Mouse (Mus musculus) kidney, postnatal 0 days (tissue): ENCODE measurements around the gene Fam19a2. TPM values are rescaled to one million over a fixed set of nuclear protein-coding genes. Genes with fewer than 3 reads are reported as not detected.

ENCODE experiments used
- ATAC-seq: fragments of 200-750 bp; cut with Nextera tagmentation; replicated peaks from 2 replicates; pipeline ENCODE4 v1.8.0; 2017; ENCODE audit warnings: low read depth, moderate number of reproducible peaks, moderate TSS enrichment, moderate library complexity; ENCODE audit not compliant: low FRiP score
- DNase-seq: peaks from one replicate; pipeline ENCODE4 v3.0.0-alpha.2; 2016; ENCODE audit warnings: low spot score
- H3K27ac ChIP-seq: fragments of 300-500 bp; sonication (generic); 2 replicates; pipeline ENCODE4 v1.5.1; 2014; ENCODE audit warnings: mild to moderate bottlenecking
- H3K27me3 ChIP-seq: fragments of 300-500 bp; sonication (generic); 2 replicates; pipeline ENCODE4 v1.6.1; 2014; ENCODE audit warnings: low read length, mixed read lengths; ENCODE audit not compliant: insufficient read depth
- H3K36me3 ChIP-seq: fragments of 300-500 bp; sonication (generic); 2 replicates; pipeline ENCODE4 v1.6.1; 2014; ENCODE audit warnings: low read length, mixed read lengths; ENCODE audit not compliant: insufficient read depth
- H3K4me1 ChIP-seq: fragments of 300-500 bp; sonication (generic); replicated peaks from 2 replicates; pipeline ENCODE4 v1.6.1; 2014; ENCODE audit warnings: antibody characterized with exemption, low read length, mixed read lengths; ENCODE audit not compliant: insufficient read depth
- H3K4me2 ChIP-seq: fragments of 300-500 bp; sonication (generic); 2 replicates; pipeline ENCODE4 v1.6.1; 2014; ENCODE audit warnings: mild to moderate bottlenecking, low read length, moderate library complexity, mixed read lengths
- H3K4me3 ChIP-seq: fragments of 300-500 bp; sonication (generic); replicated peaks from 2 replicates; pipeline ENCODE4 v1.5.1; 2014; ENCODE audit warnings: low read depth, low read length
- H3K9ac ChIP-seq: fragments of 300-500 bp; sonication (generic); 2 replicates; pipeline ENCODE4 v1.6.1; 2014; ENCODE audit warnings: low read depth, low read length
- H3K9me3 ChIP-seq: fragments of 300-500 bp; sonication (generic); replicated peaks from 2 replicates; pipeline ENCODE4 v1.6.1; 2016; ENCODE audit warnings: low read length, inconsistent platforms, mixed read lengths
- CTCF ChIP-seq: IDR thresholded peaks from 2 replicates; pipeline ENCODE4 v1.5.1; 2016; ENCODE audit warnings: antibody characterized with exemption, low read depth, mild to moderate bottlenecking, moderate library complexity
- WGBS: fragments of 180-500 bp; shearing (Covaris S2); extraction: QIAGEN DNeasy Blood & Tissue Kit; methylation state at CpG from one replicate; pipeline ENCODE4 v1.1.7; 2014; 5-methylcytosine and 5-hydroxymethylcytosine counted together
- polyA plus RNA-seq: library from polyadenylated mRNA; unstranded; fragments of >200 nt; fragmentation: Nextera tagmentation; extraction: Ambion mirVana; gene quantifications from 2 replicates; pipeline ENCODE4 v1.2.1, GENCODE M21; 2015

The Fam19a2 gene
- polyA plus RNA-seq, 1 experiment from 2014 or later, result 2.0 TPM

DNA sequence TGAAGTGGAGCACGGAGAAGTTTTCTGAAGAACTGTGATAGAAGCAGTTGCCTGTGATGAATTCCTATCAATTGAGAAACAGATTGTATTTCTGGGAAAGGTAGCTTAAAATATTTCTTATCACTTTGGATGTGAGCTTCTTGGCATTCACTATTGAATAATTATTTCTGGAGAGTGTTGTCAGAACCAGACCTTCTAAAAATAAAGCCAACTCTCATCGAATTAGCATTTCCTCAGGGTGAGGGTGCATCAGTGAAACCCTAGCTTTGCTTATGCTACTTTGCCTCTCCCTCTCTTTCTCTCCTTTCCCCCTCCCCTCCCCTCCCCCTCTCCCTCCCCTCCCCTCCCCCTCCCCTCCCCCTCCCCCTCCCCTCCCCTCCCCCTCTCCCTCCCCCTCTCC is 256.8 kb downstream of the Fam19a2 start:
- Histone ChIP-seq H3K36me3 (no peaks in the 10 kb centered on the region), H3K27me3 (no peaks in the 10 kb centered on the region), H3K4me1 (no peaks in the 10 kb centered on the region), H3K27ac (no peak overlapping the region), H3K9ac (no peak overlapping the region), H3K9me3 (no peaks in the 10 kb centered on the region), H3K4me2 (no peak overlapping the region), H3K4me3 (no peak overlapping the region)
- no peak for DNase-seq
- ATAC-seq, result no peak
- no peak for TF ChIP-seq CTCF
- WGBS, result 92% methylated on average over 2 of the region's 2 CpGs

DNA sequence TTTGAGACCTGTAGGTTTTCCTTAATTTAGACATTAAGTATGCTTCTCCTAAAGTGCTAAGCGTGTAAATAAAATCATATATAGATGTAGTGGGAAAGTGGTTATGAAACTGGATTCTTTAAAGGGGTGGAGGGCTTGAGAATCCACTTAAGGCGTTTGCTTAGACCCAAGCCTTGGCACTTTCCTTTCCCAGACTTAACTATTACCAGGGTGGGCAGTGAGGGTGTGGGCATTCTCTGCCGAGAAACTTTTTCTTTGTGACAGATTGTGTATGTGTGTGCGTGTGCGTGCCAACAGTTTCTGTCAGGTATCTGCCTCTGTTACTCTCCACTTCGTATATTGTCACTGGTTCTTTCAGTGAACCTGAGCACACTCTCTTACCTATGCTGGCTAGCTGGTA is 257.4 kb downstream of the Fam19a2 start:
- H3K27me3 ChIP-seq, result no peaks in the 10 kb centered on the region
- no peak overlapping the region for H3K4me3 ChIP-seq
- H3K27ac ChIP-seq, result no peak overlapping the region
- TF ChIP-seq CTCF, result no peak
- no peaks in the 10 kb centered on the region for H3K36me3 ChIP-seq
- no peaks in the 10 kb centered on the region for H3K9me3 ChIP-seq
- no peak overlapping the region for H3K4me2 ChIP-seq
- WGBS, result 91% methylated on average over 6 of the region's 6 CpGs
- H3K9ac ChIP-seq, result no peak overlapping the region
- DNase-seq (no peak), ATAC-seq (no peak)
- no peaks in the 10 kb centered on the region for H3K4me1 ChIP-seq

DNA sequence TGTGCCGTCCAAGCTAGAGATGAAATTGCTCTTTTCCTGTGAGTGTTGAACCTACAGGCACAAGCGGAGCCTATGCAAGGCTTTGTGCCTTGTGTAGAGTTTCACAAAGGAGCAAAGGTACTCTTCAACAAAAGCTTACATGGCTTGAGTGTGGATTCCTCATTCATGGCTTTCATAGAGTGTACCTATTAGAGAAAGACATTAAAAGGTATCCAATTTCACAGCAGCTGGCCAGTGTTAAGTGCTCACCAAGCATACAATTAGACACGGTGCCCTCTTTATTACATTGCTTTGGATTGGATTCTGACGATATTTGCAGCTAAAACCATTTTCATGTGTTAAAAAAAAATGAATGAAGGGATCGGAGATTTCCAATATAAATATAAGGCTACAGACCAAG is 261.6 kb downstream of the Fam19a2 start:
- Histone ChIP-seq H3K4me2 (no peak overlapping the region), H3K27me3 (no peaks in the 10 kb centered on the region), H3K36me3 (no peaks in the 10 kb centered on the region), H3K4me1 (no peaks in the 10 kb centered on the region), H3K27ac (no peak overlapping the region), H3K4me3 (no peak overlapping the region), H3K9me3 (no peaks in the 10 kb centered on the region), H3K9ac (no peak overlapping the region)
- TF ChIP-seq CTCF, result no peak
- ATAC-seq (no peak), DNase-seq (peak; percentile 7)
- WGBS, result 57% methylated on average over 5 of the region's 5 CpGs

DNA sequence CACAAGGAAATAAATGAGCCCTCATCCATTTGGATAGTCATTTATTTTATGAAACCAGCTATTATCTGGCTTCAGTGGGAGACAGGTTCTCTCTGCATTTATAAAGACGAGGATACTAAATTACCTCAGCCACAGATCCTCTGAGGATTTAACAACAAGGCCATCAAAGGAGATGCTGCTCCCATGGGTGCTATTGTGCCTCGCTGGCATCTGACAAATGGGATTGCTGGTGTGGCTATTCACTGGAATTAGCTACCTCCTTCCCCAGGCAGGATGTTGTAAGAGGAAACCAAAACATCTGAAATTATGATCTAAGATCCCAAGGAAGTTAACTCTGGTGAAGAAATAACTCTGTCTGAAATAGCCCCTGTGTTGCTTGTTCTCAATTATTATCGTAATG is 262.3 kb downstream of the Fam19a2 start:
- TF ChIP-seq CTCF, result no peak
- H3K9ac ChIP-seq, result no peak overlapping the region
- ATAC-seq (no peak), DNase-seq (no peak)
- 46% methylated on average over 3 of the region's 3 CpGs for WGBS
- H3K4me1 ChIP-seq, result no peaks in the 10 kb centered on the region
- H3K4me3 ChIP-seq, result no peak overlapping the region
- H3K4me2 ChIP-seq, result no peak overlapping the region
- no peaks in the 10 kb centered on the region for H3K36me3 ChIP-seq
- H3K27ac ChIP-seq, result no peak overlapping the region
- no peaks in the 10 kb centered on the region for H3K9me3 ChIP-seq
- H3K27me3 ChIP-seq, result no peaks in the 10 kb centered on the region

DNA sequence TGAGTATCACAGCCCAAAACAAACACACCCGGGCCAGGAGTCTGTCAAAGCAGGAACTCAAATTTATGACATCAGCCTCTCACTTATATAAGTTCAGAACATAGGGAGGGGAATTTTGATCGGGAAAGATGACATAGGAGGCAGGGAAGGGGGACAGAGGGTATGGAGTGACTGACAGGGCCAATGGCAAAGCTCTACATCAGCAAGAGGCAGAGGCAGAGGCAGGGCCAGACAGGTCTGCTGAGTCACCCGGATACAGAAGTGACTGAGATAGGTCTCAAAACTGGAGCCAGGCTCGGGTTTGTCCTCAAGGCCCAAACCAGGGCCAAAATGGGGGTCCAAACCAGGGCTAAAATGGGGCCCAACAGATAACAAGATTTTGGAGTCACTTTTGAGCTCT is 272.3 kb downstream of the Fam19a2 start:
- Histone ChIP-seq H3K4me1 (no peaks in the 10 kb centered on the region), H3K27ac (no peak overlapping the region), H3K9me3 (no peaks in the 10 kb centered on the region), H3K4me3 (no peak overlapping the region), H3K4me2 (no peak overlapping the region), H3K9ac (no peak overlapping the region), H3K27me3 (no peaks in the 10 kb centered on the region), H3K36me3 (no peaks in the 10 kb centered on the region)
- 32% methylated on average over 4 of the region's 4 CpGs for WGBS
- ATAC-seq (no peak), DNase-seq (no peak)
- no peak for TF ChIP-seq CTCF

DNA sequence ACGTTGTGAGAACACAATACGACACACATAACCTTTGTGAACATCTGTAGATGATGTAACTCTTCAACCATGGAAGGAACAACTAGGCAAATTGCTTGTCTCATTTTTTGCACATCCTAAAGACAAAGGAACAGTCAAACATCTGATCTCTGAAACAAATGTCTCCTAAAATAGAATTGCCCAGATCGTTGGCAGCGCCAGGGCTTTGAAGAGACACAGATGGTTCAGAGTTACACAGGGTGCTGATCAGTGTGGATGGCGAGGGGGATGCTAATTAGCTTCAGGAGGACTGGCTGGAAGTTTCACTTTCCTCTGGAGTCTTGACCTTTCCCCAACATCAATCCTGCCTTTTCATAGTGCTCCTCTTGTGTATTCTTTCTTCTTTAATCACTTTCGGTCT is 284.6 kb downstream of the Fam19a2 start:
- 46% methylated on average over 6 of the region's 6 CpGs for WGBS
- no peaks in the 10 kb centered on the region for H3K9me3 ChIP-seq
- no peak for ATAC-seq
- no peak for TF ChIP-seq CTCF
- H3K4me1 ChIP-seq, result no peaks in the 10 kb centered on the region
- no peak overlapping the region for H3K4me3 ChIP-seq
- peak; percentile 12 for DNase-seq
- no peaks in the 10 kb centered on the region for H3K27me3 ChIP-seq
- H3K9ac ChIP-seq, result no peak overlapping the region
- H3K27ac ChIP-seq, result no peak overlapping the region
- no peaks in the 10 kb centered on the region for H3K36me3 ChIP-seq
- no peak overlapping the region for H3K4me2 ChIP-seq

DNA sequence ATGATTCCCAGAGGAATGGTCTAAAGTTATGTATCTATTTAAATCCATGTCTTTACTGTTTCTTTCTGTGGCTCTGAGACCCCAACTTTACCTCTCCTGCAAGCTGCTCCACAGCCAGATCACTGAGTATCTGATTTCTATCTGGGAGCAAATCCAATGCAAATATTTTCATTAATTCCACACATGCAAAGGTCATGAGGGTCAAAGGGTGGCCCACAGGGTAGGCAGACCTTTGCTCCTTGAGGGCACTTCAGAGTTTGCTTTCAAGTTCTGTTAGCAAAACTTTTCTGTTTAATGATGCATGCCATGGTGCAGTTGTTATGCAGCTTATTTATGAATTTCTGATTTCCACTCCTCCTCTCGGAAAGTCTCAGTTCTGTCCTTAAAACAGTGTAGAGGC is 303.9 kb downstream of the Fam19a2 start:
- DNase-seq, result no peak
- no peaks in the 10 kb centered on the region for H3K4me1 ChIP-seq
- no peak overlapping the region for H3K9ac ChIP-seq
- no peaks in the 10 kb centered on the region for H3K9me3 ChIP-seq
- no peaks in the 10 kb centered on the region for H3K27me3 ChIP-seq
- no peak overlapping the region for H3K27ac ChIP-seq
- WGBS, result 44% methylated on average over 1 of the region's 1 CpGs
- ATAC-seq, result no peak
- H3K36me3 ChIP-seq, result no peaks in the 10 kb centered on the region
- no peak for TF ChIP-seq CTCF
- H3K4me3 ChIP-seq, result no peak overlapping the region
- H3K4me2 ChIP-seq, result no peak overlapping the region
